Mouse (Mus musculus) G1E-ER4 (cell line): Measurements from ENCODE around the gene Reep6. TPM values are rescaled to one million over a fixed set of nuclear protein-coding genes. Genes with fewer than 3 reads are reported as not detected.

Source experiments
- GATA1 ChIP-seq: IDR thresholded peaks from one replicate; pipeline ENCODE4 v1.8.0; 2012; ENCODE audit warnings: low read length, inconsistent platforms
- polyA plus RNA-seq: library from polyadenylated mRNA; stranded (reverse); fragments of >175 nt; gene quantifications from 2 replicates; pipeline ENCODE4 v1.2.3, GENCODE M21; 2012

The Reep6 gene
- polyA plus RNA-seq, 1 experiment: 36.0 TPM

DNA sequence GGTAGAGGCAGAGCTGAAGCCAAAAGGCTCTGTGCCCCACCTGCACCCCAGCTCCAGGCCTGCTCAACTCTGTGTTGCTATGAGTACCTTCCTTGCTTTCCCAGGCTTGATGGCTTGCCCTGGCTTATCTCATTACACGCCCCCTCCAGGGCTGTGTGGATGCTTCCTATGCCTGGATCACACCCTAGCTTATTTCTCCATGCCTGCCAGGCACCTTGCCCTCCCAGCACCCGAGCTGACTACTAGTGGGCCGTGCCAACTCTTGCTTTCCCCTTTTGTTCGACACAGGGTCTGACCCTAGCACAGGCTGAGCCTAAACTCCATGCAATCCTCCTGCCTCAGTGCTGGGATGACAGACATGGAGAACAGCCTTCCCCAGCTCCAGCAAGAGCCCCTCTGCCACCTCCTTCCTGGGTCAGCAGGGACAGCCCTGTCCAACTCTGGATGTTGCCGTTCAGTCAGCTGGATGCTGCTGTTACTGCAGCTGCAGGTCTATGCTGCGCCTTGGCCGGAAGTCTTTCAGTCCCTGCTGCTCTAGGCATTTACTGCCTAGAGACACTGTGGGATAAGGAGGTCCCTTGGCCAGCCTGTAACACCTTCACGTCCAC, 32.1 kb upstream of the Reep6 start:
- TF ChIP-seq GATA1: no peak

DNA sequence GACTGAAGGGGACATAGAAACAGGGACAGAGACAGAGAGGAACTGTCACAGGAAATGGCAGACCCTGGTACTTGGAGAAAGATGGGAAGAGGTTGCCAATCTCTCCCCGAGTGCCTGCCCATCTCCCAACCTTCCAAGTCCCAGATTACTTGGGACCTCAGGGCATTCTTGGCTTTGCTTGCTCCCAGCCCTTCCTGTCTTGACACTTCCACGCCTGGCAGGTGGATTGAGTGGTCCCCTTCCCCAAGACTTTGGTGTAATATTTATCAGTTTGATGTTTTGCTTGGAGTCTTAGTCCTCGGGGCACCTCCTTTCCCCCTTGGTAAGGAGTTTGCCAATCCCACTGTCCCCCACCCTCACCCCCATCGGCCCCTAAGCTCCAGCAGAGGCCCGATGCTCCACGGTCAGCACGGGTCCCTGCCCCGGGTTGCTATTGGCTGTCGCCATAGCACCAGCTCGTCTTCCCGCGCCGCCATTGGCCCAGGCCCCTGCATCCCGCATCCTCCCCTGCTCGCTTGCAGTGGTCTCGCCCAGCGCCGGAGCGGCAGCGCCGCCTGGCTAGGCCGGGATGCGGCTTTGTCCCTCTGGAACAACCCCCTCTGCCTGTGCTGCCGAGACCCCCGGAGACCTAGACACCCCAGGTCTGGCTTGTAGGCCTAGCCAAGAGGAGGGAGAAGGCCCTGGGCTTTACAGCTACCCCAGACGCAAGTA, 31.0 kb upstream of the Reep6 start:
- no peak for TF ChIP-seq GATA1

DNA sequence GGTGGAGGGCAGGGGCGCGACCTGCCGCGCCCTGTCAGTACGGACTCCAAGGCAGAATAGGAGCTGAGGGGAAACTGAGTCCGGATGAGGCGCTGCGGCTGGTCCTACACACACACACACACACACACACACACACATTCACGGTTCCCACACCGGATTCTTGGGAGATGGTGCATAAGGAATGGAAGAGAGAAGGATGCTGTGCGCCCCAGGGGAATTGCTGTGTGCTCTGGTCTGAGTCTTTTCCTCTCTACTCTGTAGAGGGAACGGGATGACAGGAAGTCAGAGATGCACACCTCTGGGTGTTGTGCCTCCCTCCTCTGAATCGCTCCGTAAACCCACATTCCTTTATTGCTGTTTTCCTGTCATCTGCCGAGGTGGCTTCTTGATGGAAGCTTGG, 30.5 kb upstream of the Reep6 start:
- no peak for TF ChIP-seq GATA1

DNA sequence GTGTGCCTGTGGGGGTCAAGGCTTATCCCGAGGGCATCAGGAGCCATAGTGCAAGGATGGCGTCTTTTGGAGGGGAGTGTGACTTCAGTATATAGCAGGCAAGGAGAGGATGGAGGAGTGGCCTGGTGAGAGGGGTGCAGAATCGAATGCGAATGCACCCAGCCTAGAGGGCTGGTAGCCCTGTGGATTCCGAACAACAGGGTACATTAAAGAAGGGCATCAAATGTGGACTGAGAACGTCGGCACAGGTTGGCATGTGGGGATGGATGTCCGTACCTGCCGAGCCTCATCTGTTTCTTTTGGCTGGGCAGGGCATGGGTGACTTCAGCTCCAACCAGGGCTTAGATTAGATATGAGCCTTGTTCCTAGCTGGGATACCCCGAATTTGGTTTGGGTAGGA, 29.9 kb upstream of the Reep6 start:
- no peak for TF ChIP-seq GATA1

DNA sequence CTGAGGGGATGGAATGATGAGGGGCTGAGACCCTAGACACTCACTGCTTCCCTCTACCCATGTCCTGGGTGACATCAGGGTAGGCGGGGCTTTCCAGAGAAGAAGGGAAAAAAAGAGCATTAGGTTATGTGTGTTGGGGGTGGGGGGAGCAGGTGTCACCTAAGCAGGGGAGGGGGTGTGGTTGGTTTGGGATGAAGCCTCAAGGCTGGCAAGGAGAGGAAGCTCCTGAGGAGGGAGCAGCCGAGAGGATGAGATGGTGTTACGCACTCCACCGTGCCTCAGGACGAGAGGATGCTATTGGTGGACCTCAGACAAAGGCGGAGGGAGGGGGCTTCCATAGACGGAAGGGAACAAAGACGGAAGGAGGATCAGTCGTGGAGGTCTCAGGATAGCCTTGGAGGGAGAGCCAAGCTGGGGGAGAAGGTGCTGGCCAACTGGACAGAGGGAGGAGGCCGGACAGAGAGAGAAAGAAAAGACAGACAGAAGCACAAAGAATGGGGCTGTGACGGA, 29.0 kb upstream of the Reep6 start:
- TF ChIP-seq GATA1: no peak

DNA sequence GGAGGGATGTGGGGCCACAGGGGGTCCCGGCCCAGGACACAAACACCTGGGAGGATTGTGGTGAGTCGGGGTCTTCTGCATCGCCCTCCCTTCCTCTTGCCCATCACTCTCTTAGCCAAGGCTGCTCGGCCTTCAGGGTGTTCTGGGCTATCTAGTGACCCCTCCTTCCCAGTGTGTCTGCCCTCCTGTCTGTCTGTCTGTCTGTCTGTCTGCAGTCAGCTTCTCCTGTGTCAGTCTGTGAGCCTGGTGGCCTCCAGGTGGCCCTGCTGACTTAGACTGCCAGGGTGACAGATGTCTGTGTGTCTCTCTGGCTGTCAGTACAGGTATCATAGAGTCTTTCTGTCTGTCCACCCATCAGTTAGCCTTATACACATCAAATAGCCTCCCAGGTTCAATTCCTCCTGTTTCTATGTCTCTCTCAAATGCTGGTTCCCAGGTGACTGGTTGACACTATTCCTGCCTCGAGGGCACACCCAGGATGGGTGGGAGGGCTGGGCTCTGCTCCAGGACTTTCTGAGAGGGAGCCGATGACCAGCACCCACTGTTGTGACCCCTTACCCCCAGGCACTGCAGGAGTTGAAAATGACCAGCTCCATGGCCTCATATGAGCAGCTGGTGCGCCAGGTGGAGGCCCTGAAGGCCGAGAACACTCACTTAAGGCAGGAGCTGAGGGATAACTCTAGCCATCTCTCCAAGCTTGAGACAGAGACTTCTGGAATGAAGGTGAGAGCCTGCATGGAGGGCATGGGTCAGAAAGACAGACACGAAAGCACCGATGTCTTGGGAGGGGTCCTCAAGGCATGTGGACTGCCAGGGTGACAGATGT, 28.3 kb upstream of the Reep6 start:
- no peak for TF ChIP-seq GATA1

DNA sequence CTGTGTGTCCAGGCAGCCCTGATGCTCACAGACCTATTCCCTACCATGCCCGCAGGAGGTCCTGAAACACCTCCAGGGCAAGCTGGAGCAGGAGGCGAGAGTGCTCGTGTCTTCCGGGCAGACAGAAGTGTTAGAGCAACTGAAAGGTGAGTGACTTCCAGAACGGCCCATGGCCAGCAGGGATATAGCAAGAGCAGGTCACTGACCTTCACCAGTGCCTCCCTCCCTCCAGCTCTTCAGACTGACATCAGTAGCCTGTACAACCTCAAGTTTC, 27.7 kb upstream of the Reep6 start:
- no peak for TF ChIP-seq GATA1

DNA sequence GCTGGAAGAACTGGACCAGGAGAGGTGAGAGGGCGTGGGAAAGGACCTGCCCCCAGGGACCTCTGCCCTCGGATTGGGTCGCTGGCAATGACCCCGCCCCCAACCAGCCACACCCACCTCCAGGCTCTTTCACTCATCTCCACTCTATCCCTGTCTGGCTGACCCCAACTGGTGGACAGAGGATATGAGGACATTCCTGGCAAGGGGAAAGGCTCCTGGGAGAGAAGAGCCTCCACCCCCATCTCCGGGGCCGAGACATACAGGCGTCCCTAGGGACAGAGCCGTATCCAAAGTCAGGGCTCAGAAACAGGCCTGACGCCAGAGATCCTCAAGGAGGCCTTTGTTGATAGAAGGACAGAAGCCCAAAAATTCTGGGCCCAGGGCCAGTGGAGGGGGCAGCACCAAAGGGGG, 27.3 kb upstream of the Reep6 start:
- TF ChIP-seq GATA1: no peak

DNA sequence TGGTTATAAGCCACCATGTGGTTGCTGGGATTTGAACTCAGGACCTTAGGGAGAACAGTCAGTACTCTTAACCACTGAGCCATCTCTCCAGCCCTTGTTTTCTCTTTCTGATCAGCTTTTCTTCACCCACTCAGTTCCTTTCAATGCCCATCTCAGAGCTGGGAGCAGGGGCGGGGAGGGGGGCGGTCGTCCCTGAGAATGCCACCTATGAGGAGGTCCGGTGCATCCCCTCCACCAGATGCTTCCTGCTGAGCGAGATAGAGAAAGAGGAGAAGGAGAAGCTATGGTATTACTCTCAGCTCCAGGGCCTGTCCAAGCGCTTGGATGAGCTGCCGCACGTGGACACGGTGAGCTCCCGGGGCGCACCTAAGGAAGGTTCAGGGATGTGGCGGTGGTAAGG, 25.3 kb upstream of the Reep6 start:
- no peak for TF ChIP-seq GATA1

DNA sequence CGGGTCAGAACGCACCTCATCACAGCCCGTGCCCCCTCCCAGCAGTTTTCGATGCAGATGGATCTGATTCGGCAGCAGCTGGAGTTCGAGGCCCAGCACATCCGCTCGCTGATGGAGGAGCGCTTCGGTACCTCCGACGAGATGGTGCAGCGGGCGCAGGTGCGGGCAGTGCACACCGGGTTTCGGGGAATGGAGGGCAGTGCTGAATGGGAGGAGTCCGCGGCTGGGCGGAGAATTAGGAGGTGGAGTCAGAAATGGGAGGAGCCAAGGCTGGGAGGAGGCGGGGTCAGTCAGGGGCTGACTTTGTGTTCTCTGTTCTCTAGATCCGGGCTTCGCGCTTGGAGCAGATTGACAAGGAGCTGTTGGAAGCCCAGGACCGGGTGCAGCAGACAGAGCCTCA, 24.9 kb upstream of the Reep6 start:
- TF ChIP-seq GATA1: no peak

DNA sequence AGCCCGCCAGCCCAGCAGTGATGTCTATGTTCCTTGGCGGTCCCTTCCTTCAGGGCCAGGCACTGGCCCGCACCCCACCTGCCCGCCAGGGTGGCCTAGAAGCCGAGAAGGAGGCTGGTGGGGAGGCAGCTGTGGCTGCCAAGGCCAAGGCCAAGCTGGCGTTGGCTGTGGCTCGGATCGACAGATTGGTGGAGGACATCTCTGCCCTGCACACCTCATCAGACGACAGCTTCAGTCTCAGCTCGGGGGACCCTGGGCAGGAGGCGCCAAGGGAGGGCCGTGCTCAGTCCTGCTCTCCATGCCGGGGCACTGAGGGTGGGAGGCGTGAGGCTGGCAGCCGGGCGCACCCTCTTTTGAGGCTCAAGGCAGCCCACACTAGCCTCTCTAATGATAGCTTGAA, 18.2 kb upstream of the Reep6 start:
- no peak for TF ChIP-seq GATA1

DNA sequence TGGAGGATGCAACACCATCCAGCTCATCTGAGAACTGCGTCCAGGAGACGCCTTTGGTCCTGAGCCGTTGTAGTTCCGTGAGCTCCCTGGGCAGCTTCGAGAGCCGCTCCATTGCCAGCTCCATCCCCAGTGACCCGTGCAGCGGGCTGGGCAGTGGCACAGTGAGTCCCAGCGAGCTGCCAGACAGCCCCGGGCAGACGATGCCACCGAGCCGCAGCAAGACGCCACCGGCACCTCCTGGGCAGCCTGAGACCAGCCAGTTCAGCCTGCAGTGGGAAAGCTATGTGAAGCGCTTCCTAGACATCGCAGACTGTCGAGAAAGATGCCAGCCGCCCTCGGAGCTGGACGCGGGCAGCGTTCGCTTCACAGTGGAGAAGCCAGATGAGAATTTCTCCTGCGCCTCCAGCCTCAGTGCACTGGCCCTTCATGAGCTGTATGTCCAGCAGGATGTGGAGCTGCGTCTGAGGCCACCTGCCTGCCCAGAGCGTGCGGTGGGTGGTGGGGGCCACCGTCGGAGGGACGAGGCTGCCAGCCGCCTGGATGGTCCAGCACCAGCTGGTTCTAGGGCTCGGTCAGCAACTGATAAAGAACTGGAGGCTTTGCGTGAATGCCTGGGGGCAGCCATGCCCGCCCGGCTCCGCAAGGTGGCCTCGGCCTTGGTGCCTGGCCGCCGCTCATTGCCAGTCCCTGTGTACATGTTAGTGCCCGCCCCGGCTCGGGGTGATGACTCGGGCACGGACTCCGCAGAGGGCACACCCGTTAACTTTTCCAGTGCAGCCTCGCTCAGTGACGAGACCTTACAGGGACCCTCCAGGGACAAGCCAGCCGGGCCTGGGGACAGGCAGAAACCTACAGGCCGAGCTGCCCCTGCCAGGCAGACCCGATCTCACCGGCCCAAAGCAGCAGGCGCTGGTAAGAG, 16.9 kb upstream of the Reep6 start:
- no peak for TF ChIP-seq GATA1

DNA sequence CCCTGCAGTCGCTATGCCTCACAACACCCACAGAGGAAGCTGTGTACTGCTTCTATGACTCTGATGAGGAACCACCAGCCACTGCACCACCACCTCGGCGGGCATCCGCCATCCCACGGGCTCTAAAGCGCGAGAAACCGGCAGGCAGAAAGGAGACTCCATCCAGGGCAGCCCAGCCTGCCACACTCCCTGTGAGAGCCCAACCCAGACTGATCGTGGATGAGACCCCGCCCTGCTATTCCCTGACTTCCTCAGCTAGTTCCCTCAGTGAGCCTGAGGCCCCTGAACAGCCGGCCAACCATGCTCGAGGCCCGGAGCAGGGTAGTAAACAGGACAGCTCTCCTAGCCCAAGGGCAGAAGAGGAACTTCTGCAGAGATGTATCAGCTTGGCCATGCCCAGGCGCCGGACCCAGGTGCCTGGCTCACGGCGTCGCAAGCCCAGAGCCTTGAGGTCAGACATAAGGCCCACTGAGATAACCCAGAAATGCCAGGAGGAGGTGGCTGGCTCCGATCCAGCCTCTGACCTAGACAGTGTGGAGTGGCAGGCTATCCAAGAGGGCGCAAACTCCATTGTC, 16.0 kb upstream of the Reep6 start:
- TF ChIP-seq GATA1: no peak

DNA sequence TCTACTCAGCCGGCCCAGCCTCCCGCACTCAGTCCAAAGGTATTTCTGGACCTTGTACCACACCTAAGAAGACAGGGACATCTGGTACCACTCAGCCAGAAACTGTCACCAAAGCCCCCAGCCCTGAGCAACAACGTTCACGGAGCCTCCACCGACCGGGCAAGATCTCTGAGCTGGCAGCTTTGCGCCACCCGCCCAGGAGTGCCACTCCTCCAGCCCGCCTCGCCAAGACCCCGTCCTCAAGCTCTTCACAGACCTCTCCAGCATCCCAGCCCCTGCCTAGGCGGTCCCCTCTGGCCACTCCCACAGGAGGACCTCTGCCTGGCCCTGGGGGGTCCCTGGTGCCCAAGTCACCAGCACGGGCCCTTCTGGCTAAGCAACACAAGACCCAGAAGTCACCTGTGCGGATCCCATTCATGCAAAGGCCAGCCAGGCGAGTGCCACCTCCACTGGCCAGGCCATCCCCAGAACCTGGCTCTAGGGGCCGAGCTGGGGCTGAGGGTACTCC, 15.2 kb upstream of the Reep6 start:
- TF ChIP-seq GATA1: no peak

DNA sequence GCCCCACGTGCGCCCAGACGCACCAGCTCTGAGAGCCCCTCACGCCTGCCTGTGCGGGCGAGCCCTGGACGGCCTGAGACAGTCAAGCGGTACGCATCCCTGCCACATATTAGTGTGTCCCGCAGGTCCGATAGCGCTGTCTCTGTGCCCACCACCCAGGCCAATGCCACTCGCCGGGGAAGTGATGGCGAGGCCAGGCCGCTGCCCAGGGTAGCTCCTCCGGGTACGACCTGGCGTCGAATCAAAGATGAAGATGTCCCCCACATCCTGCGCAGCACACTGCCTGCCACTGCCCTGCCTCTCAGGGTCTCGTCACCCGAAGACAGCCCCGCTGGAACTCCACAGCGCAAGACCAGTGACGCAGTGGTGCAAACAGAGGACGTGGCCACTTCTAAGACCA, 14.4 kb upstream of the Reep6 start:
- TF ChIP-seq GATA1: no peak
